Mouse (Mus musculus): Measurements from ENCODE around the gene Pdpk1.
A peak's percentile ranks its signal among the peaks of the same experiment; 100 is the strongest.

Gene Pdpk1

DNA sequence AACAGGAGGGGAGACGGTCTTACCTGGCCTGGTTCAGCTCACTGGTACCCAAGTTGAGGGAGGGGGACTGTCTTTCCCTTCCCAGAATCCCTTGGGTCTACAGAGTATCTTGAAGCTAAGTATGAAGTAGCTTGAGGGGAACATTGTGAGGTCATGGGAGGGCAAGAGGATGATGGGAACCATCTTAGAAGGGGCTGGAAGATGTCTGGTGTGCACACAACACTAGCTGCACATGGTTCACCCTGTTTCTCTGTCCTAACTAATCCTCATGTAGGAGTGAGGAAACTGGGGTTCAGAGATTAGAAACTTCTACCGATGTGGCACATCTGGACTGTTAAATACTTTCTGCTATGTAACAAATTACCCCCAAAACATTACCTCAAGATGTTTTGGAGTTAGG lies at the start of gene Pdpk1:
Pdpk1 (minus strand) TSS at position 101 of the 400 bp plus-strand sequence.
- DNase-seq (ENCODE audit: low read depth) = no peak

DNA sequence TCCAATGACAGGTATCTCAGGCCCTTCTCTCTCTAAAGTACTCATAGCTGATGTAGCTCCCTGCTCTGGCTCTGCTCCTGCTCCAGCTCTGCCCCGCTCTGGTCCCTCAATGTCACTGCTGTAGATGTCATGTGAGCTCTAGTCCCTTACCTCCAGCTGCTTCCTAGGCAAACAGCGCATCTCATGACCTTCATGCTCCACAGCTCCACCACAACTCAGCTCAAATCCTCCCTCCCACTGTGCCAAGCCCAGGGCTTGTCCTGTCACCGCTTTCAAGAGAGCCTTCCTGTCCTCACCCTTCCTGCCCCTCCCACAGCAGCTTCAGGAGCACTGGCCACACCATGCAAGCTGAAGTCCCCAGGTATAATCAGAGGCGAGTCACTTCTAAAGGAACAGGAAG lies 49.0 kb upstream of the Pdpk1 start:
- DNase-seq (ENCODE audit: low read depth) = peak; percentile 42

DNA sequence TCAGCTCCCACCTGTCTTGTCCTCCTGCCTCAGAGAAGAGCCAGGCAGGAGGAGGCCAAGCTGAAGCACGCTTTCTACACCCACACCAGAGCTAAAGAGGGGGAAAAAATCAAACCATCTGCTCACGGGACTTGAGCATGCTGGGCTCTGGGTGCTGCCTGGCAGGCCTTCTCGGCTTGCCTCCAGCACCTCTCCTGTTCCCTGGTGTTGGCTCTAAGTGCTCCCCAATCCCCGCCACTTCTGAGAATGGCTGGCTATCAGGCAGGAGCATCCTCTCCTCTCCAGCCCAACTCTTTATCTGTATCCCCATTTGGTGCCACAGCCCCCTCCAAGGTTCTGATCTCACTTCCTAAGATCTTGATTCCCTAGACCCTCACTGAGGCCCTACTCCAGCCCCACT lies 48.5 kb upstream of the Pdpk1 start:
- no peak for DNase-seq (ENCODE audit: low read depth)

DNA sequence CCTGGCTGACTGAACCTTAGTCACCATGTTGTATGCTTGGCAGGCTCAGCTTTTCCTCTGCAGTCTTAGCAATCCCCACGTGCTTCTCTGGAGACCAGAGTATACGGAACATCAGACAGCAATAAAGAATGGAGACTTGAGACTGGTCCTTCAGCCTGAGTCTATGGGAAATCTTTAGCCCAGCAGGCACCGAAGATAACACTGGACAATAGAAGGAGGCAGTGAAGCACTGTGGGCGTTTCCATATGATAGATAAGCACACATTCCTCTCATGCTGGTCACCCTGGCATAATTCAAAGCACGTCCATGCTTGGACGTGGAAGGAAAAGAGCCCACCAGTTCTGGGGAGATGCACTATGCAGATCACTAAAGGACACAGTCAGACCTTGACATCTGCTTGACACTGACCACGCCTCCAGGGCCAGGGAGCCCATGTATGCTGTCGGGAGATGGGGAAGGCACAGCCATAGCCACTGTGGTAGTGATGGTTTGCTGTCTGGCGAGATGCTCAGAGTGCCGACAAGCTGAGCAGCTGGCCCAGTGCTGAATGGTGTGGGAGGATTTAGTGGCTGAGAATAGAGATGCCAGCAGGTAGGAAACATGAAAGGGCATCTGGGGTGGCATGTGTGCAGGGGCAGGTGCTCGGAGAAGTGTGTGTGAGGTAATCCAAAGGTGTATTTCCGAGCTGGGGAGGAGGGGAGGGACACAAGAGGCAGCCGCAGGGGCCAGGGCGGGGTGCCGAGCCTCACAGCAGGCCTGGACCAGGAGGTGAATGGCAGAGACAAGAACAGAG lies 46.5 kb upstream of the Pdpk1 start:
- DNase-seq (ENCODE audit: low read depth) = no peak

DNA sequence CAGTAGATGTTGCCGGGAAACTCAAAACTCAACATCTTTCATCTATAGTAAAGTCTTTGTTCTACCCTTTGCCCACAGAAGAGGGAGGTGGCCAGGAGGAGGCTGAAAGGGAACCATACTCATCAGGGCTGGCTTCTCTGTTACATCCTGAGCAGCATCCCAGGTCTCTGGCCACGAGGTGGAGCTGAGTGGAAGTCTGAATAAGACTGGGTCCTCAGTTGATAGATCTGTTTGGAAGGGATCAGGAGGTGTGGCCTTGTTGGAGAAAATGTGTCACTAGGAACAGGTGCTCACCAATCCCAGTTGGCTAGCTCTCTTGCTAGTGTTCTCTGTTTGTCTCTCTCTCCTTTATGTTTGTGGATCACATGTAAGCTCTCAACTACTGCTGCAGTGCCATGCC lies 44.6 kb upstream of the Pdpk1 start:
- DNase-seq (ENCODE audit: low read depth) = no peak

DNA sequence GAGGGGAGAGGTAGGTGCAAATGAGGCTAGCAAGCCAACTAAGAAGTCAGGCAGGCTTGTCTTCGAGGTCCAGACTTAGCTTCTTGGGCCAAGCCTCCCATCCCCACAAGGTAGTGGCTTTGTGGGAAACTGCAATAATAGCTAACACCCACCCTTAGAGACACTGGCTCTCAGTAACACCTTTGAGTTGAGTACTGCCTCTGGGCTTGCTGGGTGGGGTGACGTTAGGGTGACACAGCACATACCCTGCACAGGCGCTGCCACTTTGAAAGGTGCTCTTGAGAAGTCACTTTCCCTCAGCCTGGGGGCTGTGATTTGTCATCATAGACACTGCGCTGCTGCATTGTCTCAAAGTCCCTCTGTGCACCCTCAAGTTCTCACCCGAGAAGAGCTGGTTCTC lies 43.0 kb upstream of the Pdpk1 start:
- no peak for DNase-seq (ENCODE audit: low read depth)

DNA sequence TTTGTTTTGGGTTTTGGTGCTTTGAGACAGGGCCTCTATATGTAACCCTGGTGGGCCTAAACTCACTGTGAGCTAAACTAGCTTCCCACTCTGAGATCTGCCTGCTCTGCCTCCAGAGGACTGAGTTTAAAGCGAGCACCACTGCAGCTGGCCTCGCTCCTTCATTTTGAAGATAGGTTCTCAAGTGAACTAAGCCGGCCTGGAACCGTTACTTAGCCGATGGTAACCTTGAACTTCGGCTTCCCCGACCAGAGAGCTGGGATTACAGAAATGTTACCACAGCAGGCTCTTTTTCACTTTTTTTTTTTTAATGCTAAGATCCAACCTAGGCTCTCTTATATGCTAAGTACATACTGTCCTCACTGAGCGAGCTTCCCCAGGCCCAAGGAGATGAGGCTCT lies 42.5 kb upstream of the Pdpk1 start:
- DNase-seq (ENCODE audit: low read depth) = no peak

DNA sequence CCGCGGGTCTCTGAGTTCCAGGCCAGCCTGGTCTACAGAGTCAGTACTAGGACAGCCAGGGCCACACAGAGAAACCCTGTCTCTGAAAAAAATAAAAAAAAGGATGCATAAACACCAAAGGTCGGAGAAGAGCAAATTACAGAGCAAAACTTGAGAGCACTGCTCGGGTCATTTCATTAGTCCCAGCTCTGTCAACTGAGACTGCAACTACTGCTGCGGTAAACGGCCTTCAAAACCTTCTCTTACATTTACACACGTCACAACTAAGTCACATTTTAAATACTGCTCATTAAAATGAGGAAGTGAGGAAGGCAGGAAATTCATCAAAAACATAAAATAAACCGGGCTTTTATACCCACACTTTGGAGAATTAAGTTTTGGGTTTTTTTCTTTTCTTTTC lies 42.1 kb upstream of the Pdpk1 start:
- DNase-seq (ENCODE audit: low read depth) = no peak

DNA sequence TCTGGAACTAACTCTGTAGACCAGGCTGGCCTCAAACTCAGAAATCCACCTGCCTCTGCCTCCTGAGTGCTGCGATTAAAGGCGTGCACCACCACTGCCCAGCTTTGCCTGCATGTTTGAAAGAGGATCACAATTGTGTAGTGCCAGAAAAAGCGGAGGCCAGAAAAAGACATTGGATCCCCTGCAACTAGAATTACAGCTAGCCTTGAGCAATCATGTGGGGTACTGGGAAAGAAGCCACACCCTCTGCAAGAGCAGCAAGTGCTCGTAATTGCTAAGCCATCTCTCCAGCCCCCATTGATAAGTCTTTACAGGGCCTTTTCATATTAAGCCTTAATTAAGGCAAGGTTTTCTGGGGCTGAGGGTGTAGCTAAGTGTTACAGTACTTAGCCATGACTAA lies 40.8 kb upstream of the Pdpk1 start:
- peak; percentile 47 for DNase-seq (ENCODE audit: low read depth)

DNA sequence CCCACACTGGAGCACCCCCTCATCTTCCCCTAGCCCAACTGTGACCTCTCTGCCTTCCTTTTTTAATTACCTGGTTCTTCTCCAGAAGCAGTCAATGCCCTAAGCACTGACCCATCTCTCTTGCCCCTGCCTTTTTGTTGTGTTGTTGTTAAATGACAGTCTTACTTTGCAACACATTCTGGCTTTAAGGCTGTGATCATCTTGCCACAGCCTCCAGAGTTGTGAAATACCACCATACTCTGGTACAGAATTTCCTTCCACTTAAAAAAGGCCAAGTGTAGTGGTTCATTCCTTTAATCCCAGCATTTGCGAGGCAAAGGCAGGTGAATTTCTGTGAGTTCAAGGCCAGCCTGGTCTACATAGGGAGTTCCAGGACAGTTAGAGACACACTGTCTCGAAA lies 40.2 kb upstream of the Pdpk1 start:
- peak; percentile 55 for DNase-seq (ENCODE audit: low read depth)

DNA sequence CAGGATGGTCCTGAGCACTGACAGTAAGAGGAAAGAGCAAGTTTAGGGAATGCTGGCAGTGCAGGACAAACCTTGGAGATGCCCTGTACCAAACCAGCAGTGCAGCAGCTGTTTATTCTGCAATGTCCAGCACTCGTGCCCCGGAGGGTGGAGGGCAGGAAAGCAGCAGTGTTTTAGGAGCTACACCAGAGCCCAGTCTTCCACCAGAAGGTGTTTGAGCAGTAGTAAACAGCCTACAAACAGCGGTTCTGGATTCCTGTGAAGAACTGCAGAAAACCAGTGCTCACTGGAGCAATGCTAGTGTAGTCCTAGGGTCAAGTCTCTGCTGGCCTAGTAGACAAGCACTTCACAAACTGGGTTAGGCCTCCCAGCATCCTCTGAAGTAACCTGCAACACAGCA lies 23.5 kb upstream of the Pdpk1 start:
- no peak for DNase-seq (ENCODE audit: low read depth)

DNA sequence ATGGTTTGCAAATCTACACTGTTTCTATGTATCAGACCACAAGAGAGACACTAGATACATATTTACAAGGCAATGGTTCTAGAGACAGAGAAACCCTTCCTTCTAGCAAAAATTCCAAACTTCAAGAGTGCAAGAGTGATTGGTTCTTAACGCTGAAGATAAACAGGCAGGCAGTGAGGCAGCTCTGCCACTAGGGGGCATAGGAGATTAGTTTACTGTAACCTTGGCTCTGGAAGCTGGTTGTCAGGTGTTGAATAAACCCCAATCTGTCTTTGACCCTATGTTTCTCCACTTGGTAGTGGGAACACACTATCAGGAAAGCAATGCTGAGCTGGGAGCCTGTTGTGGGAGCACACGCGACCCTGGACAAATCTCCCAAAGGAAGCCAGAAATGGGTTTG lies 22.7 kb upstream of the Pdpk1 start:
- DNase-seq (ENCODE audit: low read depth) = peak; percentile 84

DNA sequence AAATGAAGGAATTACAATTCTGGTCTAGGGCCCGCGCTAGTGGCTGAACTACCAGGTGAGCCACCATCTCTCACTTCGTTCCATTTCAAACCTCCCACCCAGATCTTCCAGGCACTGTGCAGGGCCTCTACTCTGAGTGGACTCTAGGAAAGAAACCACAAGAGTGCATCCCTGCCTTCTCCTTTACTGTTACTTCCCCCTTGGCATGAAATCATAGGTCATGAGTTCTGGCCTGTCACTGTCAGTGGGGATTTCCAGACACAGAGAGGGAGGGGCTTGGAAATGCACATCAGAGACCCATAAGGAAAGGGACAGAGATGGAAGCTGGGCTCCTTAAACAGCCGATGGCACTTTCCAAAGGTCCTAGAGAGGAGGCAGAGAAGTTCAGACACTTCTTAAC lies 21.0 kb upstream of the Pdpk1 start:
- no peak for DNase-seq (ENCODE audit: low read depth)

DNA sequence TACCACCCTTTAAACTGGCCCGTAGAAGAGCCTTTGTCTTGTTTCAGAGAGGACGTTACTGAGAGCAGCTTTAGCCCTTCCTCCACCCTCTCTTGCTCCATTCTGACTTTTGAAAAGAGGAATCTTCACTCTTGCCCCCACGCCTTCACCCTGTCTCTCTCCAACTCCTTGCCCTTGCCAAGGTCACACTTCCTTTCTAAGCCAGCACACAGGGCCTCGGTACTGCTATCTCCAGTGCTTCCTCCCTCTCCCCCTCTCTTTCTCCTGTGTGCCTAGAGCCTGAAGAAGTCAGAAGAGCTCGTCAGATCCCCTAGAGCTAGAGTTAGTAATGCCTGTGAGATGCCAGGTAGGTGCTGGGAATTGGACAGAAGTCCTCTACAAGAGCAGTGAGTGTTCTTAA lies 20.0 kb upstream of the Pdpk1 start:
- peak; percentile 27 for DNase-seq (ENCODE audit: low read depth)

DNA sequence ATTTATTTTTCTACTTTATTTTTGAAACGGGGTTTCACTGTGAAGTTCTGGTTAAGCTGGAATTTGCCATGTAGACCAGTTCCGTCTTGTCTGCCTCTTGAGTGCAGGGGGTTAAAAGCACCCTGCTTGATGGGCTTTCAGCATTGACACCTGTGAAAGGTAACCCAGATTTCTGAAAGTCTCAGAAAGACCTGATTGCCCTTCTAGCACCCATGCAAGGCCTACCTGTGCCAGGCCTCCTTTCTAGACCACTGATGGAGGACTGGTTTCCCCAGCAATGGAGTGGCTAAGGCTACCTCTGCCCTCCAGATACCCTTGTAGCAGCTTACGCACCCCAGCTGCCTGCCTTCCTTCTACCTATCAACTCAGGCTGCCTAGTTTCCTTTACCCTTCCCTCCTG lies 19.4 kb upstream of the Pdpk1 start:
- DNase-seq (ENCODE audit: low read depth) = no peak

DNA sequence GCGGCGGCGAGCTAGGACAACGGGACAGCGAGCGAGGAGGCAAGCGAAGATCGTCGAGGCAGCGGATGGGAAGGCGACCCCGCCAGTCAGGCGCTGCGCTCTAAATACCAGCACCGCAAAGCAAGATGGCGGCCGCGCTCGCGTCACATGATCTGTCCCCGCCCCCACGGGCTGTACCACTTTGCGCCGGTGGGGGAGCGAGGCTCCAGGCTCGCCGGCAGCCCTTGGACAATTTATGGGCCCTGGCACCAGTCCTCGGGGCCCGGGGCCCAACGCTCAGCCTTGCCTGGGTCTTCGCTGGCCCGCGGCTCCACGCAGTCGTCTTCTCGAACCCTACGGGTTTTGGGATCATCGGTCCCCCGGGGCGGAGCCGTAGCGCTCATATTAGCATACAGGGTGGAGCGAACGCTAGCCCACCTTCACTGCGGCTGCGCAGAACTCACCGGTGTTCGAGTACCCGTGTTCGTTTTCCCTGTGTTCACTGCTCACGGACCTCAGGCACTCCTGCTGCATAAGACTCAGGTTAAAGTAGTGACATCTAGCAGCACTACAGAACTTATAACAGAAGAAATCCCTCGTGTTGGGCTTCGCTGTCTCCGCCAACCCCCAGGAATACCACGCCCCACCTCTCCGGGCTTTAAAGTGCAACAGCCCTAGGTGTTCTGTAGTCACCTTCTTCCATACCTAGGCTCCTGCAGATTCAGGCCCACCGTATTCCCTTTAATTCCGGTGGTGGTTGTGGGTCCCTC lies 18.8 kb upstream of the Pdpk1 start, which contains the start of gene Atp6v0c:
Atp6v0c (minus strand) TSS at position 386 of the 749 bp plus-strand sequence.
- DNase-seq (ENCODE audit: low read depth) = peak; percentile 94

DNA sequence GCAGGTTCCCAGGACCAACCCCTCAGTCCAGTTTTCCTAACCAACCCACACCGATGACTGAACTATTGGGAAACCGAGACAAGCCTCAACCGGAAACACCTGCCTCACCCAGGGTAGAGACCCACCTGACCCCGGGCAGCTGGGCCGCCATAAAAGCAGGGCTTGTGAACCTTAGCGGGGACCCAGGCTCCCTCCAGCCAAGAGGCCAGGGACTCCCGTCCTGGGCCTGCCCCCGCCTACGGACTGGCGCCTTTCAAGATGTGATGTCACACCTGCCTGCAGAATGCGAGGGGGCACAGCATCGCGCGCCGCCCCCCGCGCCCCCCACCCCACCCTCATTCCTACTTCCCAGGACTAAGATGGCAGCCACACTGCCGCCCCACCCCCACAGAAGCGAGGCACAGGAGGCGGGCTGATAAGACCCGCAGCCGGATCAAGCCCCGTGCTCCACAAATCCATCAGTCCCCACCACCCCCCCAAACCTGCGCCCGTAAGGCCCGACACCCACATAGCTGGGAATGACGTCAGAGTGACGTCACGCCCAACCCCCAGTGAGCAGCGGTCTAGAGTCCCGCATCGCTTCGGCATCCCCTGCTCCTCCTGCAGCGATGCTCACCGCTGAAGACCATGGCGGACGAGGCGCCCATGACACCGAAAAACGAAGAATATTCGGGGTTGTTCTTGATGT lies 18.0 kb upstream of the Pdpk1 start:
- peak; percentile 75 for DNase-seq (ENCODE audit: low read depth)

DNA sequence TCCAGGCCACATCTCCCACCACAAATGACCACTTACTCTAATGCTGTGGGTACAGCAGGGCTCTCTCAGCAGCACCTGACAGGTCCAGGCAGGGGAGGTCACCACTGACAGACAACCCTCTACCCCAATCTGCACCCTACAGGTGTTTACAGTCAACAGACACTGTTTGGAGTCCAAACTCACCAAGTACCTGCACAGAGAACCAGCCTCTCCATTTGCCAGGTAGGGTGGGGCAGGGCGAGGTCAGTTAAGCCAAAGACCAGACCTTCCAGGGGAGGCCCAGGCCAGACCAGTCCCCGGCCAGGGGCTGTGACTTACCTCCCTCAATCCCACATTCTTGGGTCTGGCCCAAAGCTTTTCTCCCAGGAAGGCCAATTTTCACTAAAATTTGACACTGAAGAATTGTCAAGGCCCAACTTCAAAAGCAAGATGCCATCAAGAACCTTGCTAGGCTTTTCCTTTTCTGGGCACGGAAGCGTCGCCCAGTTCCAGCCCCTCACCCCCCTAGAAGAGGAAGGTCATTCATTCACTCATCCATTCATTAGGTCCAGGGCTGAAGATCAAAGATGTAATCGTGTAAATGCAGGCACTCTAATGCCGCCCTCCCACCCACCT lies 17.3 kb upstream of the Pdpk1 start:
- no peak for DNase-seq (ENCODE audit: low read depth)

DNA sequence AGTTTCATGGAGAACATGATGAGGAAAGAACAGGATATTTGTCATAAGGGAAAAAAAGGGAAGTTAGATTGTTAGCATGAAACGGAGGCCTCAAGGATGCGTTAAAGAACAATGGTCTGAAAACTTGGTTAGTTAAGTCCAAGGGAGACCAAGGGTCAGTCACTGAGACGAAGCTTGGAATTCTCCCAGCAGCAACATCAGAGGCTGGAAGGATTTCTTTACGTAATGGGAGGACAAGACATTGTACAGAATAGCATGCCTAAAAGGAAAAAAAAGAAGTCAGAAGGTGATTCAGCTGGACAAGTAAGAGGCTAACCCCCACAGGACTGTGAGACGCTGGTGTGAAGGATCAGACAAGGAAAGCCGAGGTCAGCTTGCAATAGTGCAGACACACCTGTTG lies 16.4 kb upstream of the Pdpk1 start:
- peak; percentile 73 for DNase-seq (ENCODE audit: low read depth)

DNA sequence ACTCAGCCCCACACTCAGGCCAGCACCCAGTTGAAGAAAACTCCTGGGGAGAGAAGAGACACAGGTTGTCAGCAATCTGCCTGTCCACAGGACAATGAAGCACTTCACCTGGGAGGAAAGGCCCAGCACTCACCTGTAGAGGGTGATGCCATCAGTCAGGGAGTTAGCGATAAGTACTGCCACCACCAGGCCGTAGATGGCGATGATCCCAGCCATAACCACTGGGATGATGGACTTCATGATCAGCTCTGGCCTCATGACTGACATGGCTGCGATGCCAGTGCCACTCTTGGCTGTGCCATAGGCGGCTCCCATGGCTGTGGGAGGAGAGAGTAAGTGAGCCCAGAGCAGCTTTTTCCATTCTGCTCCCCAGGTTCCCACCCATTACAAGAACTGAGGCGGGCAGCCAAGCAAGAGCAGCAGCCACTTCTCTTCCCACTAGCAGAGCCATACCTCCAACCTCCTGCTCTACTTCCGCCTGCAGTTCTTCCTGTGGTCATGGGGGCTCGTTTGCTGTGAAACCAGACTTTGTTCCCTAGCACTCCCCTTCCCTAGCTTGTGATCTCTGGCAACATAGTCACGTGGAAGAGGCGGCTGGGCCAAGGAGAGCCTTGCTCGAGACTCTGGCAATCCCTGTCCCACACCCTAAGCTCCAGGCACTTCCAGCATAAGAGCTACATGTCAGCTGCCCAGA lies 14.0 kb upstream of the Pdpk1 start:
- no peak for DNase-seq (ENCODE audit: low read depth)

DNA sequence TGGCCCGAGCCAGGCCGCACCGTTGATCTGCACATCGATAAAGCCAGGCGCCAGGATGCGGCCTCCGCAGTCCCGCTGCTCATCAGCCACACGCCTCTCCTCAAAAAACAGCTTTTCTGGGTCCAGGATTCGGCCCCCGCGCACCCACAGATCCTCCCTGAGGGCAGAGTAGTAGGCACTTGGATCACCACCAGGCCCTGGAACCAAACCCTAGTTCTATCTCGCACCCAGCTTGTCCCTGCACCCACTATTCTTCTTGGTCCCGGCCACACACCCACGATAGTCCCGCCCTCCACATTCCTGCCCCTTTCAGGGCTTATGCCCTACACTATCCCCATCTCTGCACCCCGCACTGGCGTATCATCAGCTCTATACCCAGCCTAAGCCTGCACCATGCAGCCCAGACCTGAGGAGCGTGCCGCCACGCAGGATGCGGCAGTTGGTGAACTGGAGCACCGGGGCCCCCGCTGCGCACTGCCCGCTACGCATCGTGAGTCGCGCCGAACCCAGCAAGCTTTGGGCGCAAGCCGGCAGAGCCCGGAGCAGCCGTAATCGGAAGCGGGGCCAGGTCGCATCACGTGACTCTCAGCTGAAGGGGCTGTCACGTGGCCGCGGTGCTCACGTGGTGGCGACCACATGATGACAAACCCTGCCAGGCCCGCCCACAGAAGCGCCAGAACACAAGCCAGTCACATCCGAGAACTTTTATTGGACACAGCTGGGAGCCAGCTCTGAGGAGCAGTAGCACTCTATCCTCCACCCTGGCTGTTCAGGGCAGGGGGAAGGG lies 12.6 kb upstream of the Pdpk1 start, which contains the start of gene Amdhd2:
Amdhd2 (minus strand) TSS at position 591 of the 787 bp plus-strand sequence.
- DNase-seq (ENCODE audit: low read depth) = peak; percentile 94

Measured in 416B (cell line).